Mouse (Mus musculus): ENCODE measurements around the gene Tmem136. TPM values are rescaled to one million over a fixed set of nuclear protein-coding genes. Genes with fewer than 3 reads are reported as not detected.

The Tmem136 gene
- polyA plus RNA-seq, 1 experiment from 2014 or later: 9.2 TPM

DNA sequence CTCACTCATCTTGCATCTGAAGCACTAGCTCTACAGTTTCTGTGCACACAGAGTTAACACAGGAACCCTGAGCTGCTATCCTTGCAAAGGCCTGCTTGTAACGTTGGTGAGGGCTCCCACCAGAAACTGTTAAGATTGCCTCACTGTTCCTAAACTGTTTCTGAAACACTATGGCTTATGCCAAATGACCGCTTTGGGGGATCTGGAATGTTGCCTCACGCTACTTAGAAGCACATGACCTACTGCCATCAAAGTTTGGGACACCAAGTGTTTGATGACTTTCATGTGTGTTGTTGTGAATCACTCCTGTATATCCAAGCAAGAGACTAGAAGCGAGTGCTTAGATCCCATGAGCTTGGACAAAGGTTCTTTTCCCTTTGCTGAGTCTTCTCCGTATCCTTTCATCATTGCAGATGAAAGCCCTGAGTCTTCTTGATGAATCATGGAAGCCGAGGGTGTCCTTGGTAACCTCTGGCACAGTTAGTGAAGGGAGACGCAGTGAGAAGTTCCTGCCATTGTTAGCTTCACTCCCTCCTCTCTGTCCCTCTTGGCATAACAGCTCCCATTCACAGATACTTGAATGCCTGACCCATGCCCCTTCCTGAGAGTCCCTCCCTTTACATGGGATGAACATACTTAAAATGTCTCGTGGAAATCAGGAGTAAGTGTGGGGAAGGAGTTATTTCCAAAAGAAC, 5.9 kb downstream of the Tmem136 start:
- Histone ChIP-seq H3K36me3 (ENCODE audit: insufficient read depth, low read length) (peaks cover 16% of the 10 kb centered on the region), H3K4me2 (replicated peaks; ENCODE audit: low read depth, low read length) (no peak overlapping the region), H3K9me3 (ENCODE audit: low read length) (no peaks in the 10 kb centered on the region), H3K27ac (ENCODE audit: low read length) (no peak overlapping the region), H3K4me3 (ENCODE audit: low read length) (no peak overlapping the region), H3K27me3 (ENCODE audit: insufficient read depth, low read length) (no peaks in the 10 kb centered on the region), H3K9ac (replicated peaks; ENCODE audit: low read length) (no peak overlapping the region), H3K4me1 (ENCODE audit: insufficient read depth, low read length) (peaks cover 15% of the 10 kb centered on the region)
- ATAC-seq (ENCODE audit: low FRiP score, low TSS enrichment): no peak
- WGBS: 87% methylated on average over 8 of the region's 8 CpGs

DNA sequence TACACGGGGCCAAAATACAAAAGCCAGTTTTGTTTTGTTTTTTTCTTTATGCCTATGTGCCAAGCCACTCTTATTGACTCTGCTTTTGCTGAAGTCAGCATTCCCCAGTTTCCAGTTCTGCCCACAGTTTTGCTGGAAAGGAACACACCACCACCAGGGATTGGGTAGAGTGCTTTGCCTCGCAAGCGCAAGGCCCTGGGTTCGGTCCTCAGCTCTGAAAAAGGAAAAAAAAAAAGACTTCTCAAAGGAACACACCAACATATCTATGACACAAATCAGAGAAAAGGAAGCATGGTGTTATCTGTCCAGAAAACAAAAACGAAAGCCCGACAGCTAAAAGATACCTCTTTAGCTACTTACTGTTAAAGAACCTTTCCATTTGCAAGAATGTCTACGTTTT, 7.2 kb downstream of the Tmem136 start:
- Histone ChIP-seq H3K4me1 (ENCODE audit: insufficient read depth, low read length) (peaks cover 8% of the 10 kb centered on the region; the same call in 1 of the 2 replicates), H3K9me3 (ENCODE audit: low read length) (no peaks in the 10 kb centered on the region), H3K4me3 (ENCODE audit: low read length) (no peak overlapping the region), H3K4me2 (replicated peaks; ENCODE audit: low read depth, low read length) (no peak overlapping the region), H3K27me3 (ENCODE audit: insufficient read depth, low read length) (no peaks in the 10 kb centered on the region), H3K9ac (replicated peaks; ENCODE audit: low read length) (no peak overlapping the region), H3K27ac (ENCODE audit: low read length) (no peak overlapping the region), H3K36me3 (ENCODE audit: insufficient read depth, low read length) (peaks cover 16% of the 10 kb centered on the region)
- ATAC-seq (ENCODE audit: low FRiP score, low TSS enrichment): no peak
- 91% methylated on average over 7 of the region's 7 CpGs for WGBS

DNA sequence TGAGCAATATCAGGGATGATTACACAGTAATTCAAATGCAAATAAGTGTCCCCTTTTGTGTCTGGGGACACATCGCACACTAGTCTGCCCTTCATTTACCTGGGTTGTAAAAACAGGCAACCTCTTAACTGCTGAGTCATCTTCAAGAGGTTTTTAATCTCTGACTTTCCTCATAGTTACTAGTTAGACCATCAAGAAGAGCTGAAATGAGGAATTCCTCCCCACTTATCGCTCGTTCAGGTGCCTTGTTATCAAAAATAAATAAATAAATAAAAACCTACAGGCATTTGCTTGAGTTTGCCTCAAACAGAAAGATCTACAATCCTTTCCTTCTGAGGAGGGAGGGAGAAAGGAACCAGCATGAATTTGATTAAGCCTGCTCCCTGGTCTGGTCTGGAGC, 7.6 kb downstream of the Tmem136 start:
- Histone ChIP-seq H3K9me3 (ENCODE audit: low read length) (no peaks in the 10 kb centered on the region), H3K9ac (replicated peaks; ENCODE audit: low read length) (no peak overlapping the region), H3K27ac (ENCODE audit: low read length) (no peak overlapping the region), H3K4me1 (ENCODE audit: insufficient read depth, low read length) (peaks cover 12% of the 10 kb centered on the region), H3K4me3 (ENCODE audit: low read length) (no peak overlapping the region), H3K4me2 (replicated peaks; ENCODE audit: low read depth, low read length) (no peak overlapping the region), H3K27me3 (ENCODE audit: insufficient read depth, low read length) (no peaks in the 10 kb centered on the region), H3K36me3 (ENCODE audit: insufficient read depth, low read length) (peaks cover 16% of the 10 kb centered on the region)
- 89% methylated on average over 3 of the region's 3 CpGs for WGBS
- no peak for ATAC-seq (ENCODE audit: low FRiP score, low TSS enrichment)

DNA sequence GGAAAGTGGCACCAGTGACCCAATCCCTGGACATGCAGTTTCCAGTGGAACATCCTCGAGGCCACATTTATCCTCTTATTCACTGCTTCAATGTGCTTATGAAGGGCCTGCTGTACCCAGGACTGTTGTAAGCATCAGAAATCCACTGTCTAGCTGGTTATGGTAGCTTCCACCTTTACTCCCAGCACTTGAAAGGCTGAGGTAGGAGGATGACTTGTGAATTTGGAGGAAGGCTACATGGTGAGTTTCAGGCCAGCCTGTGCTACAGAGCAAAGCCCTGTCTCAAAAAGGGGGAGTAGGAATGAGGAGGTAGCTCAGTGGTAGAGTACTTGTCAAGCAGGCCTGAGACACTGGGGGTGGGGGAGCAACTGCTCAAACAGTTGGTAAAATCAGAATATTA, 8.3 kb downstream of the Tmem136 start:
- H3K27ac ChIP-seq (ENCODE audit: low read length): no peak overlapping the region
- WGBS: 75% methylated on average over 1 of the region's 1 CpGs
- no peak overlapping the region for H3K4me3 ChIP-seq (ENCODE audit: low read length)
- H3K36me3 ChIP-seq (ENCODE audit: insufficient read depth, low read length): peaks cover 16% of the 10 kb centered on the region
- H3K27me3 ChIP-seq (ENCODE audit: insufficient read depth, low read length): no peaks in the 10 kb centered on the region
- ATAC-seq (ENCODE audit: low FRiP score, low TSS enrichment): no peak
- H3K4me2 ChIP-seq (replicated peaks; ENCODE audit: low read depth, low read length): no peak overlapping the region
- H3K9me3 ChIP-seq (ENCODE audit: low read length): no peaks in the 10 kb centered on the region
- H3K9ac ChIP-seq (replicated peaks; ENCODE audit: low read length): no peak overlapping the region
- H3K4me1 ChIP-seq (ENCODE audit: insufficient read depth, low read length): peaks cover 18% of the 10 kb centered on the region

DNA sequence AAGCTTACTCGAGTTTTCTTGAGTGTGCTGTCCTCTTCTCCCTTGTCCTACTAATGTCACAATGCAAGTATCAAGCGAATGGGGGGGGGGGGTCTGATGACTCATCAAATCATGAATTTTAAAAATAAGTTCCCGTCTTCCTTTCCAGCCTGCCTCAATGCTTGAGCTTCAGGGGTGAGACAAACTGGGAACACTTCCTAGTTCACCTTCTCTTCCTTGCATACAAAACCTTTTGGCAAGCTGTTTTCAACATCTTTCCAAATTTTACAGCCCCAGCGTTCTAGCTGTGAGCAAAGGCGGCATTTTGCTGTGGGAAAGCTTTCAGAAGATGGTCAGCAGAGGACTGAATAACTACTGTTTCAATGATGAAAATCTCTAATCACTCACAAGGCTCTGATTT, 8.8 kb downstream of the Tmem136 start:
- no peak for ATAC-seq (ENCODE audit: low FRiP score, low TSS enrichment)
- H3K9ac ChIP-seq (replicated peaks; ENCODE audit: low read length): no peak overlapping the region
- no peak overlapping the region for H3K27ac ChIP-seq (ENCODE audit: low read length)
- 54% methylated on average over 5 of the region's 5 CpGs for WGBS
- H3K36me3 ChIP-seq (ENCODE audit: insufficient read depth, low read length): peaks cover 16% of the 10 kb centered on the region
- H3K27me3 ChIP-seq (ENCODE audit: insufficient read depth, low read length): no peaks in the 10 kb centered on the region
- no peaks in the 10 kb centered on the region for H3K9me3 ChIP-seq (ENCODE audit: low read length)
- H3K4me1 ChIP-seq (ENCODE audit: insufficient read depth, low read length): peaks cover 23% of the 10 kb centered on the region
- H3K4me2 ChIP-seq (replicated peaks; ENCODE audit: low read depth, low read length): peak overlapping the region; percentile 77; the same call in 1 of the 2 replicates
- no peak overlapping the region for H3K4me3 ChIP-seq (ENCODE audit: low read length)

DNA sequence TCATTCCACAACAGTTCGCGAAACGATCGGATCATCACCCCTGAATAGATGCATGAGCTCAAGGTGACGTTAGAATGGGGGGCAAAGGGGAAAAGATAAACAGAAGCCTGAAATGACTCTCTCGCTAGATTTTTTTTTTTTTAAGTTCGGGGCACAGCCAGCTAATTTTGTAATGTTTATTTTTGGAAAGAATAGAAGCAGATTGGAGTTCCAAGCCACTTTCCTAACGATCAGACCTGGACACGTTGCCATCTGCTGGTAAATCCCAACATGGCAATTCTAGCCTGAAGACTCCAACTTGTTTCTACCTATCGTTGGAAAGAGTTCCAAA, 9.2 kb downstream of the Tmem136 start, which contains the start of gene Arhgef12:
TSS of gene Arhgef12 (minus strand) at position 53 of the 331 bp plus-strand sequence.
- ATAC-seq (ENCODE audit: low FRiP score, low TSS enrichment): no peak
- no peaks in the 10 kb centered on the region for H3K9me3 ChIP-seq (ENCODE audit: low read length)
- peaks cover 27% of the 10 kb centered on the region for H3K4me1 ChIP-seq (ENCODE audit: insufficient read depth, low read length)
- 18% methylated on average over 10 of the region's 10 CpGs for WGBS
- H3K4me3 ChIP-seq (ENCODE audit: low read length): peak within 1 kb of the TSS; percentile 88
- peak within 1 kb of the TSS; percentile 77 for H3K4me2 ChIP-seq (replicated peaks; ENCODE audit: low read depth, low read length)
- peaks cover 16% of the 10 kb centered on the region for H3K36me3 ChIP-seq (ENCODE audit: insufficient read depth, low read length)
- H3K9ac ChIP-seq (replicated peaks; ENCODE audit: low read length): peak within 1 kb of the TSS; percentile 95
- H3K27ac ChIP-seq (ENCODE audit: low read length): peak within 1 kb of the TSS; percentile 94
- H3K27me3 ChIP-seq (ENCODE audit: insufficient read depth, low read length): no peaks in the 10 kb centered on the region

DNA sequence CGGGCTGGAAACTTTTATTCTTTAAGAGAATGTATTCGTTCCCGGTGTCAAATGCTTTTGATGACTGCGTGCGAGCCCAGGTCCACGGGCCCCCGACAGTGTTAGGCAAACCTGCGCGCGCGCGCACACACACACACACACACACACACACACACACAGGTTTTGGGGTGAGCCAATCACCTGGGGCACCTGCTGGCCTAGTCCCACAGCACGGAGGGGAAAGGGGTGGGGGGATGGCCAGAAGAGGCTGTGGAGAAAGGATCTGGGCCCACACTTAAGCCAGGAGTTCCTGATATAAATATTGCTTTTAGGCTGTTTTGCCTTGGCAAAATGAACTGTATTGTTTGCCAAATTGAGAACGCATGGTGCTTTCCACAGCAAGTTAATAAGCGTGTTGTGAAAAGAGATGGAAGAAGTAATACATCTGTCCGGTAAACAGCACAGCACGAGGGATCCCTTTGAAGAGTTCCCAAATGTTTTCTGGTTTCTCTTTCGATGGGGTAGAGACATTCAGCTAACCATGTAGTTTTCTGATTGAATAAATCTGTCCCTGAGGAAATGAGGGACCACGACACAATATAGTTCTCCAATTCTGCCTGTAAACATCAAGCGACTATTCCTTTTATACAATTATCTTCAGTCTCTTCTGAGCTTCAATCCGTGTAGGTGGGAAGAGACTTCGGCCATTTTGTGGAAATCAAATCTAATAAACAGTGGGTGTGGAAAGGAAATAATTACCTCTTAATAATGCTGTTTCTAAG, 9.8 kb downstream of the Tmem136 start:
- H3K27ac ChIP-seq (ENCODE audit: low read length): peak overlapping the region; percentile 94
- WGBS: 14% methylated on average over 22 of the region's 22 CpGs
- peak overlapping the region; percentile 77 for H3K4me2 ChIP-seq (replicated peaks; ENCODE audit: low read depth, low read length)
- peak overlapping the region; percentile 95 for H3K9ac ChIP-seq (replicated peaks; ENCODE audit: low read length)
- H3K9me3 ChIP-seq (ENCODE audit: low read length): no peaks in the 10 kb centered on the region
- ATAC-seq (ENCODE audit: low FRiP score, low TSS enrichment): peak; percentile 58
- no peaks in the 10 kb centered on the region for H3K27me3 ChIP-seq (ENCODE audit: insufficient read depth, low read length)
- H3K36me3 ChIP-seq (ENCODE audit: insufficient read depth, low read length): peaks cover 13% of the 10 kb centered on the region
- H3K4me1 ChIP-seq (ENCODE audit: insufficient read depth, low read length): peaks cover 32% of the 10 kb centered on the region
- H3K4me3 ChIP-seq (ENCODE audit: low read length): peak overlapping the region; percentile 88

DNA sequence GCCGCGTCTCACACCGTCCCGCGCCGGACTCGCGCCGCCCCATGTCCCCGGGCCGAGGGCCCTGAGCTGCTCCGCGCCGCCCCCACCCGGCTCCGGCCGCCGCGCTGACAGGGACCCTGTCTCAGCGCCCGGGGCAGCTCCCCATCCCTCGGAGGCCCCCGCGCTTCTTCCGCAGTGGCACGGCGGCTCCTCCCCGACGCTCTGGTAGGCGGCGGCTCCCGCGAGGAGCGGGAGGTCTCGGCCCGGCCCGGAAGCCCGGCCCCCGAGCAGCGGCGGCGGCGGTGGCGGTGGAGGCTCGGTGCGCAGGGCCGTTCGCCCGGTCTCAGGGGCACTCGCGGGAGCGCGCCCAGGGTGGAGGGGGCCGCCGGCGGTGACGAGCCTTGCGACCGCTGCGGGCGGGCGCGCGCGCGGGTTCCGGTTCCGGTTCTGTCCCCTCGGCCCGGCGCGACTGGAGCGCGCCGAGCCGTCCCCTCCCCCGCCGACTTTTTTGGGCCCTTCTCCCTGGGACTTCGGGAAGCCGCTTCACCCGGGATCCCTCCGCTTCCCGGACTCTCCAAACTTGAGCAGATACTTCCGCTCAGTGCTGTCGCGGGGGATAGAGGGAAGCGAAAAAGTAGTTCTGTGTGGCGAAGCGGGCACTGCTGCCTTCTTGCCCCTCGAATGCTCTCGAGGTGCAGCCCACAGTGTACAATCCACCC, 10.6 kb downstream of the Tmem136 start:
- Histone ChIP-seq H3K27me3 (ENCODE audit: insufficient read depth, low read length) (no peaks in the 10 kb centered on the region), H3K36me3 (ENCODE audit: insufficient read depth, low read length) (peaks cover 5% of the 10 kb centered on the region), H3K9me3 (ENCODE audit: low read length) (no peaks in the 10 kb centered on the region), H3K27ac (ENCODE audit: low read length) (peak overlapping the region; percentile 94), H3K9ac (replicated peaks; ENCODE audit: low read length) (peak overlapping the region; percentile 95), H3K4me1 (ENCODE audit: insufficient read depth, low read length) (peaks cover 32% of the 10 kb centered on the region), H3K4me3 (ENCODE audit: low read length) (peak overlapping the region; percentile 88), H3K4me2 (replicated peaks; ENCODE audit: low read depth, low read length) (peak overlapping the region; percentile 77)
- peak; percentile 84 for ATAC-seq (ENCODE audit: low FRiP score, low TSS enrichment)
- under 1% methylated on average over 81 of the region's 91 CpGs for WGBS

DNA sequence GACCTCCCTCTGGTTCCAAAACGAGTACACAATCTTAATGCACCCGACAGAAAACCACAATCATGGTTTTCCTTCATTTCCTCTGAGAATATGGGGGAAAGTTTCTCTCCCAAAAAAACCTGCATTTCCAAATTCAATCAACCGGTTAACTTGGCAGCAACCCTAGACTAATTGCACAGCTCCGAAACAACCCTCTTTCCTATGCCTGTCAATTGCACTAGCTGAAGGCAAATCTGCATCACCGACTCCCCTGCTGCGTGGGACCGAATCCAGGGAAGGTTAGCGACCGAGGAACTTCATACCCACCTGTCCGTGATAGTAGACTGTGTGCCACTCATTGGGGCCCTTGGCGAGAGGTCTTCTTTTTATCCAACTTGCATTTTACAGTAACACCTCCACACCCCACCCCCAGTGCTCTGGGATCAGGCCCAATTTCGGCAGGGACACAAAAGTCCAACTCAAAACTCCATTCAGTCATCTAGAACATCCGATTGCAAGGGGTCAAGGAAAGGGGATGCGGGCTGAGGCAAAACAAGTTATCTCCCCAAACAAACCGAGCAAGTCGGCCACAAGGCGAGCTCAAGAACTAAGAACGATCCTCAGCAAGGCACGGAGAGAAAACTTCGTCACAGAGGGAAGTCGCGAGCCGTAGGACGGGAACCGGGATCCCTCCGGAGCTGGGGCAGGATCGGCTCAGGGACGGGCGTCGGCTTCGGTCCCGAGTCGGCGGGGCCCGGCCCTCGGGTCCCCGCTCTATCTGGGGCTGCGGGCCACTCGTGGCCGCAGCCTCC, 11.3 kb downstream of the Tmem136 start:
- ATAC-seq (ENCODE audit: low FRiP score, low TSS enrichment): peak; percentile 10; the same call in 1 of the 2 replicates
- WGBS: under 1% methylated on average over 40 of the region's 40 CpGs

More for the DNA sequence above, 11.3 kb downstream of the Tmem136 start:
- H3K4me1 ChIP-seq (ENCODE audit: insufficient read depth, low read length): peaks cover 33% of the 10 kb centered on the region
- H3K4me3 ChIP-seq (ENCODE audit: low read length): peak overlapping the region; percentile 88
- no peaks in the 10 kb centered on the region for H3K27me3 ChIP-seq (ENCODE audit: insufficient read depth, low read length)
- H3K36me3 ChIP-seq (ENCODE audit: insufficient read depth, low read length): no peaks in the 10 kb centered on the region
- H3K4me2 ChIP-seq (replicated peaks; ENCODE audit: low read depth, low read length): peak overlapping the region; percentile 77
- H3K9me3 ChIP-seq (ENCODE audit: low read length): no peaks in the 10 kb centered on the region
- peak overlapping the region; percentile 94 for H3K27ac ChIP-seq (ENCODE audit: low read length)
- H3K9ac ChIP-seq (replicated peaks; ENCODE audit: low read length): peak overlapping the region; percentile 95

All from kidney, embryonic 16.5 days (tissue).